Mouse (Mus musculus) cortical plate, adult 2 months (tissue): Measurements from ENCODE around the gene Gltp. TPM values are rescaled to one million over a fixed set of nuclear protein-coding genes. Genes with fewer than 3 reads are reported as not detected.
A peak's percentile ranks its signal among the peaks of the same experiment; 100 is the strongest.

ENCODE experiments used
- H3K27ac ChIP-seq: fragments of 200-500 bp; 2 replicates; pipeline ENCODE4 v1.5.1; 2012; ENCODE audit warnings: low read length, control low read depth, inconsistent platforms; ENCODE audit not compliant: insufficient read depth
- H3K4me1 ChIP-seq: fragments of 200-500 bp; 2 replicates; pipeline ENCODE4 v1.6.1; 2011; ENCODE audit warnings: low read length; ENCODE audit not compliant: control insufficient read depth, insufficient read depth
- H3K4me3 ChIP-seq: fragments of 200-500 bp; 2 replicates; pipeline ENCODE4 v1.5.1; 2011; ENCODE audit warnings: mild to moderate bottlenecking, low read length, control low read depth; ENCODE audit not compliant: insufficient read depth
- CTCF ChIP-seq: fragments of 200-500 bp; IDR thresholded peaks from 2 replicates; pipeline ENCODE4 v1.5.1; 2011; ENCODE audit warnings: mild to moderate bottlenecking, control low read depth, low read length; ENCODE audit not compliant: insufficient read depth; ENCODE audit errors: extremely low read depth
- POLR2A ChIP-seq: fragments of 200-500 bp; IDR thresholded peaks from 2 replicates; pipeline ENCODE4 v1.6.1; 2011; ENCODE audit warnings: mild to moderate bottlenecking, low read length, control low read depth; ENCODE audit not compliant: insufficient read depth; ENCODE audit errors: extremely low read depth
- polyA plus RNA-seq: library from polyadenylated mRNA; depleted of rRNA; stranded (reverse); fragments of >200 nt; gene quantifications from 2 replicates; pipeline ENCODE4 v1.2.3, GENCODE M21; 2012; rRNA removed

Gene Gltp
- polyA plus RNA-seq, 1 experiment, result 69.6 TPM

- TF ChIP-seq CTCF, result peak; percentile 46
- TF ChIP-seq POLR2A, result no peak
- Histone ChIP-seq H3K4me1 (no peaks in the 10 kb centered on the region), H3K27ac (no peak overlapping the region), H3K4me3 (no peak overlapping the region)
These were observed 70.5 kb downstream of the Gltp start for GRCm38 (mm10) chr5:114620305-114620704.

Other genes with a start within 250 kb of the Gltp start
- 26.4 and 26.9 TPM in 2 replicates for gene Mmab, start 246.9 kb downstream of the Gltp start, polyA plus RNA-seq
- 36.5 and 39.5 TPM in 2 replicates for gene Mvk, start 246.7 kb downstream of the Gltp start, polyA plus RNA-seq
- gene Fam222a, start 123.0 kb downstream of the Gltp start, polyA plus RNA-seq, result 5.2 and 7.3 TPM in 2 replicates
- gene Trpv4, start 32.6 kb downstream of the Gltp start, polyA plus RNA-seq, result 1.7 and 2.1 TPM in 2 replicates
- gene Tchp, start 16.8 kb upstream of the Gltp start, polyA plus RNA-seq, result 14.8 and 15.6 TPM in 2 replicates
- gene Ankrd13a, start 83.7 kb upstream of the Gltp start, polyA plus RNA-seq, result 36.2 and 38.5 TPM in 2 replicates
- gene Git2, start 84.5 kb upstream of the Gltp start, polyA plus RNA-seq, result 44.0 and 44.1 TPM in 2 replicates
- gene 1500011B03Rik, start 132.5 kb upstream of the Gltp start, polyA plus RNA-seq, result 232 and 245 TPM in 2 replicates
- gene 4930519G04Rik, start 162.7 kb upstream of the Gltp start, polyA plus RNA-seq, result 0.06 TPM in 1 of 2 replicates, not detected in the other
- gene Gm9936, start 167.7 kb upstream of the Gltp start, polyA plus RNA-seq, result 0.25 and 0.36 TPM in 2 replicates
- gene Oasl2, start 206.0 kb upstream of the Gltp start, polyA plus RNA-seq, result 7.5 and 8.6 TPM in 2 replicates
- 0.35 and 0.78 TPM in 2 replicates for gene Oasl1, start 232.3 kb upstream of the Gltp start, polyA plus RNA-seq